Mouse (Mus musculus) myocyte (in vitro differentiated cells): ENCODE results near the gene Ercc1.

Source experiments
- E2F4 ChIP-seq: IDR thresholded peaks from one replicate; pipeline ENCODE4 v1.6.1; 2011; ENCODE audit warnings: mild to moderate bottlenecking, control low read depth, moderate library complexity; ENCODE audit not compliant: insufficient read depth
- MAX ChIP-seq: IDR thresholded peaks from one replicate; pipeline ENCODE4 v1.6.1; 2011; ENCODE audit warnings: low read depth, mild to moderate bottlenecking, control low read depth
- MYOD1 ChIP-seq, 3 experiments: IDR thresholded peaks; one replicate each; pipeline ENCODE4 v1.6.1; 2011; ENCODE audit warnings: control low read depth in 2 of 3, low read depth in 2 of 3, mild to moderate bottlenecking in 2 of 3, moderate library complexity in 1 of 3; ENCODE audit not compliant: insufficient read length in 2 of 3, control insufficient read depth in 1 of 3
- POLR2A ChIP-seq: IDR thresholded peaks from one replicate; pipeline ENCODE4 v1.6.1; 2011; ENCODE audit warnings: low read depth, mild to moderate bottlenecking, control low read depth, moderate library complexity; ENCODE audit not compliant: insufficient read length
- POLR2AphosphoS2 ChIP-seq: IDR thresholded peaks from one replicate; pipeline ENCODE4 v1.6.1; 2011; ENCODE audit warnings: low read depth, control low read depth; ENCODE audit not compliant: insufficient read length
- SRF ChIP-seq: IDR thresholded peaks from one replicate; pipeline ENCODE4 v1.6.1; 2011; ENCODE audit warnings: low read depth; ENCODE audit not compliant: control insufficient read depth, insufficient read length

GRCm38 (mm10) chr7:19316451-19317161 is 28.0 kb upstream of the Ercc1 start:
- peak in 1 of 3 experiments; percentile 16 for TF ChIP-seq MYOD1 (IDR thresholded peaks at IDR 0.05; ENCODE audit: control insufficient read depth in 1 of 3, insufficient read length in 2 of 3, low read depth in 2 of 3)
- no peak for TF ChIP-seq POLR2A
- no peak for TF ChIP-seq E2F4
- TF ChIP-seq SRF, result no peak
- TF ChIP-seq MAX, result no peak
- TF ChIP-seq POLR2AphosphoS2, result no peak
